Mouse (Mus musculus): ENCODE results near the gene Hist1h1c. TPM values are rescaled to one million over a fixed set of nuclear protein-coding genes. Genes with fewer than 3 reads are reported as not detected.

The Hist1h1c gene
- polyA plus RNA-seq (2015; fragmentation: Illumina TruSeq; extraction: RNeasy Lipid Tissue Mini Kit (QIAGEN cat#74804); ENCODE audit: insufficient read depth, low replicate concordance): 26.6 TPM

GRCm38 (mm10) chr13:23738677-23739068, at the start of gene Hist1h1c:
Hist1h1c (plus strand) TSS chr13:23738808.

GRCm38 (mm10) chr13:23695514-23695913, 43.1 kb upstream of the Hist1h1c start, which contains the start of gene Hist1h1t:
Hist1h1t (plus strand) TSS chr13:23695814.

GRCm38 (mm10) chr13:23698300-23698693, 40.3 kb upstream of the Hist1h1c start, which contains the start of gene Hist1h4c:
Hist1h4c (minus strand) TSS chr13:23698454.

GRCm38 (mm10) chr13:23710374-23711089, 28.1 kb upstream of the Hist1h1c start, which contains the start of gene Hfe:
Hfe (minus strand) TSS chr13:23710854.

GRCm38 (mm10) chr13:23745381-23746161, 7.0 kb downstream of the Hist1h1c start, which contains the start of gene Hist1h3c:
Hist1h3c (minus strand) TSS chr13:23745602.

GRCm38 (mm10) chr13:23746201-23747080, 7.8 kb downstream of the Hist1h1c start, which contains the start of gene Hist1h2bb:
Hist1h2bb (plus strand) TSS chr13:23746734.

GRCm38 (mm10) chr13:23750839-23751477, 12.3 kb downstream of the Hist1h1c start, which contains the start of gene Hist1h2ab:
Hist1h2ab (plus strand) TSS chr13:23751126.

GRCm38 (mm10) chr13:23752067-23752741, 13.6 kb downstream of the Hist1h1c start, which contains the start of gene Hist1h3b:
Hist1h3b (plus strand) TSS chr13:23752267.

GRCm38 (mm10) chr13:23756790-23757189, 18.2 kb downstream of the Hist1h1c start, which contains the start of gene Hist1h4b:
Hist1h4b (plus strand) TSS chr13:23757013.

GRCm38 (mm10) chr13:23760972-23761864, 22.6 kb downstream of the Hist1h1c start, which contains the start of gene Hist1h4a:
Hist1h4a (minus strand) TSS chr13:23761230.

GRCm38 (mm10) chr13:23761871-23762821, 23.5 kb downstream of the Hist1h1c start, which contains the start of gene Hist1h3a:
Hist1h3a (minus strand) TSS chr13:23762386.

GRCm38 (mm10) chr13:23763586-23764323, 25.1 kb downstream of the Hist1h1c start, which contains the start of gene Hist1h1a:
Hist1h1a (plus strand) TSS chr13:23763666.

GRCm38 (mm10) chr13:23769613-23770012, 31.0 kb downstream of the Hist1h1c start, which contains the start of gene Trim38:
Trim38 (plus strand) TSS chr13:23769913.

